Mouse (Mus musculus) duodenum, adult 2 months (tissue): ENCODE measurements around the gene Ulbp1. TPM values are rescaled to one million over a fixed set of nuclear protein-coding genes. Genes with fewer than 3 reads are reported as not detected.

ENCODE experiments used
- polyA plus RNA-seq: library from polyadenylated mRNA; depleted of rRNA; stranded (reverse); fragments of >200 nt; gene quantifications from 2 replicates; pipeline ENCODE4 v1.2.3, GENCODE M21; 2012; ENCODE audit warnings: low replicate concordance; rRNA removed

Ulbp1 gene
- 0.05 and 0.28 TPM in 2 replicates for polyA plus RNA-seq

DNA sequence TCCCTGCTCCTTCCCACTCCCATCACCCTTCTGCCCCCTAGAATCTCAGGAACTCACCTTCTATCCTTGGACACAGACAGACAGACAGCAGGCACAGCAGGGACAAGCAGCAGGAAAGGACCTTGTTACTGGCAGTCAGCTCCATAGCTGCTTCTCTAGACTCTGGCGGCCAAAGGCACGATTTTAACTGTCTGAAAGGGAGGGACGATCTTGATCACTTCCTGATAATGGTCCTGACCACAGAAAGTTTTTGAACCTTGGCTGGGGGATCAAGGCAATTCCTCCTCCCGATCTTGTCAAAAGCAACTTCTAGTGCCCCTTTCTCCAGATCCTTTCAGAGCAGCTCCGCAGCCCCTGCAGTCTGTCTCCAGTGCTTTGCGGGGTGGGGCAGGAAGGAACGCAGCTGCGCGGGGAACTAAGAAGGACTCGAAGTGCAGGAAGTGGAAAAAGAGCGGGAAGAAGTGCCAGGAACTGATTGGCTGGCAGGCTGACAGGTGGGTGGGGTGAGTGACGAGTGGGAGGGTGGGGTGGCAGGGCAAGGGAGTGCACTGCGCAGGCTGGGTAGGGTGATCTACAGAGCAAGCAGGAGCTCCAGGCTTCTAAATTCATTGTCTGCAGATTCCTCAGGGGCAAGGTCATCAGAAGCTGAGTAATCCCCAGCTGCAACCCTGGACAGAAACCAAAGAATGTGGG is at the start of gene Ulbp1:
Gene Ulbp1 (minus strand): TSS at position 442 of the 693 bp plus-strand sequence.

Other genes with a start within 250 kb of the Ulbp1 start
- gene Lrp11, start 116.2 kb upstream of the Ulbp1 start, polyA plus RNA-seq = 4.4 and 6.8 TPM in 2 replicates
- gene Nup43, start 193.9 kb upstream of the Ulbp1 start, polyA plus RNA-seq = 1.3 TPM in 2 replicates
- gene Pcmt1, start 207.5 kb upstream of the Ulbp1 start, polyA plus RNA-seq = 17.6 and 18.8 TPM in 2 replicates
- gene Lats1, start 207.6 kb upstream of the Ulbp1 start, polyA plus RNA-seq = 4.2 and 5.7 TPM in 2 replicates